Mouse (Mus musculus) embryonic facial prominence, embryonic 15.5 days (tissue): ENCODE measurements at regions not wholly inside any gene's neighbourhood (a gene's known extent, or its start where the extent isn't known, plus 50 kb on each side); places are given as distances from the start of the nearest gene placed in this dataset.

Experiments used
- ATAC-seq: fragments of 200-750 bp; cut with Nextera tagmentation; 2 replicates; pipeline ENCODE4 v1.8.0; 2017; ENCODE audit warnings: low read depth, moderate TSS enrichment; ENCODE audit not compliant: insufficient number of reproducible peaks, low FRiP score, low TSS enrichment
- H3K27ac ChIP-seq: fragments of 300-500 bp; sonication (generic); replicated peaks from 2 replicates; pipeline ENCODE4 v1.5.1; 2015; ENCODE audit warnings: mild to moderate bottlenecking, inconsistent platforms
- H3K27me3 ChIP-seq: fragments of 300-500 bp; sonication (generic); 2 replicates; pipeline ENCODE4 v1.6.1; 2015; ENCODE audit warnings: inconsistent platforms
- H3K36me3 ChIP-seq: fragments of 300-500 bp; sonication (generic); 2 replicates; pipeline ENCODE4 v1.6.1; 2015; ENCODE audit warnings: mild to moderate bottlenecking, inconsistent platforms
- H3K4me1 ChIP-seq: fragments of 300-500 bp; sonication (generic); 2 replicates; pipeline ENCODE4 v1.6.1; 2015; ENCODE audit warnings: inconsistent platforms
- H3K4me2 ChIP-seq: fragments of 300-500 bp; sonication (generic); replicated peaks from 2 replicates; pipeline ENCODE4 v1.6.1; 2015; ENCODE audit warnings: mild to moderate bottlenecking, inconsistent platforms
- H3K4me3 ChIP-seq: fragments of 300-500 bp; sonication (generic); replicated peaks from 2 replicates; pipeline ENCODE4 v1.5.1; 2015; ENCODE audit warnings: mild to moderate bottlenecking, inconsistent platforms
- H3K9ac ChIP-seq: fragments of 300-500 bp; sonication (generic); 2 replicates; pipeline ENCODE4 v1.6.1; 2015; ENCODE audit warnings: inconsistent platforms
- H3K9me3 ChIP-seq: fragments of 300-500 bp; sonication (generic); replicated peaks from 2 replicates; pipeline ENCODE4 v1.6.1; 2016; ENCODE audit warnings: inconsistent platforms
- WGBS: fragments of 180-500 bp; shearing (Covaris S2); methylation state at CpG from one replicate; pipeline ENCODE4 v1.1.7; 2015; 5-methylcytosine and 5-hydroxymethylcytosine counted together

- H3K9ac ChIP-seq, result no peak overlapping the region
- H3K4me1 ChIP-seq, result no peaks in the 10 kb centered on the region; the same call in 1 of the 2 replicates
- H3K4me2 ChIP-seq, result no peak overlapping the region
- H3K4me3 ChIP-seq, result no peak overlapping the region
- no peaks in the 10 kb centered on the region for H3K9me3 ChIP-seq
- WGBS, result 73% methylated on average over 1 of the region's 1 CpGs
- ATAC-seq, result no peak
- no peak overlapping the region for H3K27ac ChIP-seq
- no peaks in the 10 kb centered on the region for H3K27me3 ChIP-seq
- no peaks in the 10 kb centered on the region for H3K36me3 ChIP-seq
These were observed 498.1 kb downstream of the Slc22a22 start for GRCm38 (mm10) chr15:56979353-56979752.

- peak; percentile 43; the same call in 1 of the 2 replicates for ATAC-seq
These were observed 501.7 kb downstream of the Slc22a22 start for GRCm38 (mm10) chr15:56975446-56976433.

GRCm38 (mm10) chr15:56970140-56970539 lies 507.3 kb downstream of the Slc22a22 start:
- no peaks in the 10 kb centered on the region for H3K4me1 ChIP-seq
- H3K4me3 ChIP-seq, result no peak overlapping the region
- H3K27me3 ChIP-seq, result no peaks in the 10 kb centered on the region
- no peaks in the 10 kb centered on the region for H3K36me3 ChIP-seq
- ATAC-seq, result no peak
- no peak overlapping the region for H3K27ac ChIP-seq
- no peaks in the 10 kb centered on the region for H3K9me3 ChIP-seq
- H3K9ac ChIP-seq, result no peak overlapping the region
- no peak overlapping the region for H3K4me2 ChIP-seq
- WGBS, result 64% methylated on average over 1 of the region's 1 CpGs

More at GRCm38 (mm10) chr15:56975446-56976433, 501.7 kb downstream of the Slc22a22 start:
- H3K27ac ChIP-seq, result no peak overlapping the region
- H3K4me3 ChIP-seq, result no peak overlapping the region
- H3K4me2 ChIP-seq, result no peak overlapping the region
- no peaks in the 10 kb centered on the region; the same call in 1 of the 2 replicates for H3K4me1 ChIP-seq
- no peak overlapping the region for H3K9ac ChIP-seq
- H3K36me3 ChIP-seq, result no peaks in the 10 kb centered on the region
- H3K27me3 ChIP-seq, result no peaks in the 10 kb centered on the region
- WGBS, result 39% methylated on average over 4 of the region's 4 CpGs
- no peaks in the 10 kb centered on the region for H3K9me3 ChIP-seq

- no peak overlapping the region for H3K27ac ChIP-seq
These were observed 521.1 kb downstream of the Slc22a22 start for GRCm38 (mm10) chr15:56956356-56956755.

GRCm38 (mm10) chr15:56952176-56952575 lies 525.2 kb downstream of the Slc22a22 start:
- no peak overlapping the region for H3K9ac ChIP-seq
- no peak for ATAC-seq
- H3K4me3 ChIP-seq, result no peak overlapping the region
- H3K4me1 ChIP-seq, result no peaks in the 10 kb centered on the region
- no peak overlapping the region for H3K4me2 ChIP-seq
- no peaks in the 10 kb centered on the region for H3K9me3 ChIP-seq
- H3K27me3 ChIP-seq, result no peaks in the 10 kb centered on the region
- H3K27ac ChIP-seq, result no peak overlapping the region
- no peaks in the 10 kb centered on the region for H3K36me3 ChIP-seq

More at GRCm38 (mm10) chr15:56956356-56956755, 521.1 kb downstream of the Slc22a22 start:
- H3K4me3 ChIP-seq, result no peak overlapping the region
- H3K9ac ChIP-seq, result no peak overlapping the region
- WGBS, result 40% methylated on average over 2 of the region's 2 CpGs
- H3K9me3 ChIP-seq, result no peaks in the 10 kb centered on the region
- H3K4me1 ChIP-seq, result no peaks in the 10 kb centered on the region
- no peaks in the 10 kb centered on the region for H3K36me3 ChIP-seq
- peak; percentile 60 for ATAC-seq
- H3K4me2 ChIP-seq, result no peak overlapping the region
- no peaks in the 10 kb centered on the region for H3K27me3 ChIP-seq

- no peaks in the 10 kb centered on the region for H3K36me3 ChIP-seq
- WGBS, result 76% methylated on average over 2 of the region's 2 CpGs
- H3K9me3 ChIP-seq, result no peaks in the 10 kb centered on the region
- H3K27ac ChIP-seq, result no peak overlapping the region
- no peak for ATAC-seq
- no peaks in the 10 kb centered on the region for H3K4me1 ChIP-seq
- no peak overlapping the region for H3K4me3 ChIP-seq
- no peak overlapping the region for H3K9ac ChIP-seq
- no peak overlapping the region for H3K4me2 ChIP-seq
- H3K27me3 ChIP-seq, result no peaks in the 10 kb centered on the region
These were observed 526.6 kb downstream of the Slc22a22 start for GRCm38 (mm10) chr15:56950824-56951223.

- WGBS, result 67% methylated on average over 1 of the region's 1 CpGs
- Histone ChIP-seq H3K27me3 (no peaks in the 10 kb centered on the region), H3K9ac (no peak overlapping the region), H3K4me3 (no peak overlapping the region), H3K27ac (no peak overlapping the region), H3K36me3 (no peaks in the 10 kb centered on the region), H3K4me2 (no peak overlapping the region), H3K4me1 (no peaks in the 10 kb centered on the region), H3K9me3 (no peaks in the 10 kb centered on the region)
- no peak for ATAC-seq
These were observed 536.5 kb downstream of the Slc22a22 start for GRCm38 (mm10) chr15:56940891-56941290.

- Histone ChIP-seq H3K9me3 (no peaks in the 10 kb centered on the region), H3K4me2 (no peak overlapping the region), H3K36me3 (no peaks in the 10 kb centered on the region), H3K9ac (no peak overlapping the region), H3K27ac (no peak overlapping the region), H3K4me1 (no peaks in the 10 kb centered on the region), H3K27me3 (no peaks in the 10 kb centered on the region), H3K4me3 (no peak overlapping the region)
- no peak for ATAC-seq
These were observed 580.9 kb downstream of the Slc22a22 start for GRCm38 (mm10) chr15:56896553-56896952.

- Histone ChIP-seq H3K27me3 (no peaks in the 10 kb centered on the region), H3K9me3 (no peaks in the 10 kb centered on the region), H3K4me3 (no peak overlapping the region), H3K4me1 (no peaks in the 10 kb centered on the region), H3K27ac (no peak overlapping the region), H3K9ac (no peak overlapping the region), H3K36me3 (no peaks in the 10 kb centered on the region), H3K4me2 (no peak overlapping the region)
- ATAC-seq, result no peak
- WGBS, result 33% methylated on average over 5 of the region's 5 CpGs
These were observed 595.9 kb downstream of the Slc22a22 start for GRCm38 (mm10) chr15:56881501-56881900.

GRCm38 (mm10) chr15:56865879-56866278 lies 611.5 kb downstream of the Slc22a22 start:
- no peaks in the 10 kb centered on the region for H3K27me3 ChIP-seq

GRCm38 (mm10) chr15:56865035-56865804 lies 612.2 kb downstream of the Slc22a22 start:
- H3K4me1 ChIP-seq, result no peaks in the 10 kb centered on the region
- H3K36me3 ChIP-seq, result no peaks in the 10 kb centered on the region
- no peaks in the 10 kb centered on the region for H3K9me3 ChIP-seq
- no peak overlapping the region for H3K9ac ChIP-seq
- 30% methylated on average over 4 of the region's 4 CpGs for WGBS
- no peaks in the 10 kb centered on the region for H3K27me3 ChIP-seq
- H3K27ac ChIP-seq, result no peak overlapping the region
- no peak for ATAC-seq
- H3K4me2 ChIP-seq, result no peak overlapping the region
- no peak overlapping the region for H3K4me3 ChIP-seq

More at GRCm38 (mm10) chr15:56865879-56866278, 611.5 kb downstream of the Slc22a22 start:
- H3K9me3 ChIP-seq, result no peaks in the 10 kb centered on the region
- H3K4me2 ChIP-seq, result no peak overlapping the region
- H3K4me1 ChIP-seq, result no peaks in the 10 kb centered on the region
- H3K36me3 ChIP-seq, result no peaks in the 10 kb centered on the region
- H3K9ac ChIP-seq, result no peak overlapping the region
- ATAC-seq, result no peak
- 75% methylated on average over 6 of the region's 6 CpGs for WGBS
- no peak overlapping the region for H3K27ac ChIP-seq
- no peak overlapping the region for H3K4me3 ChIP-seq
